Mouse (Mus musculus) heart, postnatal 4 days (tissue): ENCODE data around the gene Klhdc9. TPM values are rescaled to one million over a fixed set of nuclear protein-coding genes. Genes with fewer than 3 reads are reported as not detected.

ENCODE experiments used
- total RNA-seq, 2 experiments: library from RNA; stranded (reverse); gene quantifications; 2 replicates each; pipeline ENCODE4 v1.2.3; 2021

The Klhdc9 gene
- total RNA-seq, 2 experiments from 2014 or later = 0.50 TPM

Other genes starting within 250 kb of the Klhdc9 start
- 1 to 10 TPM in 1 of 2 experiments, under 1 TPM in 1; 0.64 to 1.5 TPM for gene Cfap126, start 246.9 kb downstream of the Klhdc9 start, total RNA-seq
- 100 to 1,000 TPM; 847 to 901 TPM for gene Sdhc, start 210.2 kb downstream of the Klhdc9 start, total RNA-seq
- 10 to 100 TPM in 1 of 2 experiments, 1 to 10 TPM in 1; 9.3 to 34.8 TPM for gene Mpz, start 210.1 kb downstream of the Klhdc9 start, total RNA-seq
- 100 to 1,000 TPM; 109 to 138 TPM for gene Pcp4l1, start 164.5 kb downstream of the Klhdc9 start, total RNA-seq
- not detected for gene Nr1i3, start 146.8 kb downstream of the Klhdc9 start, total RNA-seq
- 10 to 100 TPM; 79.9 to 85.2 TPM for gene Tomm40l, start 138.3 kb downstream of the Klhdc9 start, total RNA-seq
- 1 to 10 TPM; 1.7 to 1.8 TPM for gene Apoa2, start 135.7 kb downstream of the Klhdc9 start, total RNA-seq
- 10 to 100 TPM in 1 of 2 experiments, 1 to 10 TPM in 1; 8.7 to 10.1 TPM for gene Fcer1g, start 126.4 kb downstream of the Klhdc9 start, total RNA-seq
- gene Adamts4, start 110.4 kb downstream of the Klhdc9 start, total RNA-seq = 1 to 10 TPM; 8.2 to 8.7 TPM
- gene Ndufs2, start 109.4 kb downstream of the Klhdc9 start, total RNA-seq = 100 to 1,000 TPM; 862 to 916 TPM
- gene B4galt3, start 90.5 kb downstream of the Klhdc9 start, total RNA-seq = 10 to 100 TPM; 26.7 to 29.9 TPM
- gene Ppox, start 79.6 kb downstream of the Klhdc9 start, total RNA-seq = 10 to 100 TPM; 22.3 to 23.4 TPM
- 10 to 100 TPM; 23.2 to 23.7 TPM for gene Usp21, start 72.8 kb downstream of the Klhdc9 start, total RNA-seq
- gene Ufc1, start 65.8 kb downstream of the Klhdc9 start, total RNA-seq = 100 to 1,000 TPM; 102 to 108 TPM
- 10 to 100 TPM; 28.5 to 29.8 TPM for gene Dedd, start 31.7 kb downstream of the Klhdc9 start, total RNA-seq
- gene Nit1, start 15.2 kb downstream of the Klhdc9 start, total RNA-seq = 10 to 100 TPM; 17.9 to 20.3 TPM
- 10 to 100 TPM; 76.2 to 80.2 TPM for gene Pfdn2, start 15.1 kb downstream of the Klhdc9 start, total RNA-seq
- gene Nectin4, start 9.3 kb upstream of the Klhdc9 start, total RNA-seq = under 1 TPM; 0.07 TPM
- 1 to 10 TPM in 1 of 2 experiments, under 1 TPM in 1; 0.90 to 1.5 TPM for gene Arhgap30, start 28.2 kb upstream of the Klhdc9 start, total RNA-seq
- gene Usf1, start 50.5 kb upstream of the Klhdc9 start, total RNA-seq = 10 to 100 TPM; 53.4 to 54.3 TPM
- gene Tstd1, start 58.1 kb upstream of the Klhdc9 start, total RNA-seq = 1 to 10 TPM; 1.1 to 1.7 TPM
- gene F11r, start 76.7 kb upstream of the Klhdc9 start, total RNA-seq = 10 to 100 TPM; 57.1 to 58.1 TPM
- gene Alyref2, start 142.7 kb upstream of the Klhdc9 start, total RNA-seq = 1 to 10 TPM; 4.3 to 4.9 TPM
- not detected for gene Itln1, start 174.5 kb upstream of the Klhdc9 start, total RNA-seq
- under 1 TPM; 0.07 to 0.16 TPM for gene Cd244a, start 198.4 kb upstream of the Klhdc9 start, total RNA-seq
- gene Ly9, start 246.6 kb upstream of the Klhdc9 start, total RNA-seq = under 1 TPM; 0.25 to 0.33 TPM